Mouse (Mus musculus): ENCODE measurements at regions not wholly inside any gene's neighbourhood (a gene's known extent, or its start where the extent isn't known, plus 50 kb on each side); places are given as distances from the start of the nearest gene placed in this dataset.

DNA sequence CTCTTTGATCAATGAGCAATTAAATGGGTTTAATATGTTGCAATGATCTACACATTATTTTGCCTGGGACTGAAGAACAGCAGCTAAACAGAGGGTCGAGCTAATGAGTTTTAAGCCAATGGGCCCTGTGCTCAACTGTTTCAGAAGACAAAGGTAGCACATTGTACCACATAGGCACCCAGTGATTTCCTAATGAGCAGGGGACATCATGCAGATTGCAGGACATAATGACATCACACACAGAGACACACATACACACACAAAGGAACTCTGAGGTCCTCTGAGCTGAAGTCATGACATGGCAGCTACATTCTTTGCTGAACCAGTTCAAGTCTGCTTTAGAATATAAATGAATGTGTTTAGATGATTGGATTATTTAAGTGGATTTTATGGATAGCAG is 71.9 kb downstream of the Zfp330 start:
- H3K36me3 ChIP-seq (ENCODE audit: control insufficient read depth), result no peaks in the 10 kb centered on the region
- H3K27me3 ChIP-seq (ENCODE audit: control insufficient read depth), result no peaks in the 10 kb centered on the region
- TF ChIP-seq GATA1 (IDR thresholded peaks at IDR 0.05; ENCODE audit: low read length) (no peak), TAL1 (IDR thresholded peaks at IDR 0.05; ENCODE audit: low read length) (no peak)
- no peaks in the 10 kb centered on the region for H3K9me3 ChIP-seq (ENCODE audit: control insufficient read depth, low read length)
- H3K4me3 ChIP-seq (replicated peaks), result no peak overlapping the region
- H3K4me1 ChIP-seq (ENCODE audit: control insufficient read depth), result no peaks in the 10 kb centered on the region

DNA sequence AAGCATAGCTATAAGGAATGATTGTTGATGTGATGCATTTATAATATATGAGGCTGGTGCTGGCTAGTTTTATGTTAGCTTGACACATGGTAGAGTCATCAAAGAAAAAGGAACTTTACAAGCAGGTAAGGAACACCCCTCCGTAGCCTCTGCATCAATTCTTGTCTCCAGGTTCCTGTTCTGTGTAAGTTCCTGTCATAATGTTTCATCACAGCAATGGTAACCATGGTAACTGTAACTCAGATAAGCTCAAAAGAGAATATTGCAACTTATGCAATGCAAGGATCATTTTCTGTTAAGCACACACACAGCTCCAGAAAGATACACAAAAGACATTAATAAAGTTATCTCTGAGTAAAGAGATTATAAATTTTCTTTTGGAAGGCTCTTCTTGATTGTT is 73.5 kb downstream of the Zfp330 start:
- Histone ChIP-seq H3K36me3 (ENCODE audit: control insufficient read depth) (no peaks in the 10 kb centered on the region), H3K27me3 (ENCODE audit: control insufficient read depth) (no peaks in the 10 kb centered on the region), H3K4me1 (ENCODE audit: control insufficient read depth) (no peaks in the 10 kb centered on the region), H3K4me3 (replicated peaks) (no peak overlapping the region), H3K9me3 (ENCODE audit: control insufficient read depth, low read length) (no peaks in the 10 kb centered on the region)
- TF ChIP-seq GATA1 (IDR thresholded peaks at IDR 0.05; ENCODE audit: low read length) (no peak), TAL1 (IDR thresholded peaks at IDR 0.05; ENCODE audit: low read length) (no peak)

GRCm38 (mm10) chr8:82699221-82699620 is 74.7 kb downstream of the Zfp330 start:
- Histone ChIP-seq H3K27me3 (ENCODE audit: control insufficient read depth) (no peaks in the 10 kb centered on the region), H3K36me3 (ENCODE audit: control insufficient read depth) (no peaks in the 10 kb centered on the region), H3K9me3 (ENCODE audit: control insufficient read depth, low read length) (no peaks in the 10 kb centered on the region), H3K4me1 (ENCODE audit: control insufficient read depth) (no peaks in the 10 kb centered on the region), H3K4me3 (replicated peaks) (no peak overlapping the region)
- TF ChIP-seq GATA1 (IDR thresholded peaks at IDR 0.05; ENCODE audit: low read length) (no peak), TAL1 (IDR thresholded peaks at IDR 0.05; ENCODE audit: low read length) (no peak)

DNA sequence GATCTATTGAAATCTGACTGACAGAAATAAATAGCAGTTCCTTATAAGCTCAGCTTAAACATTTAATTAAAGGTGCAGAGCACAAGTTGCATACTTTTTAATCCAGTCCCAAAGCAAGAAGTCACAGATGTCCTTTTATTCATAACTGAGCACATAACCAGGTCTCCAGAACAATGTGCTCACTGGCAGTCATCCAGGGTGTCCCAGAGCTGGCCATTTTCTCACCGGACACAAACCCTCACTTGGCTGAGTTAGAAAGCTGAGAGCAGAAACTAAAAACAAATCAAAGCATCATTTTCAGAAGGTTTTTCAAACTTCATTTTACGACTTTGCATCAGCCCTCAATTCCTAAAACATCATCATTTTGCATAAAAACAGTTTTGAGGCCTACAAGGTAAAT is 75.9 kb downstream of the Zfp330 start:
- Histone ChIP-seq H3K4me3 (replicated peaks) (no peak overlapping the region), H3K27me3 (ENCODE audit: control insufficient read depth) (no peaks in the 10 kb centered on the region), H3K4me1 (ENCODE audit: control insufficient read depth) (no peaks in the 10 kb centered on the region), H3K9me3 (ENCODE audit: control insufficient read depth, low read length) (no peaks in the 10 kb centered on the region), H3K36me3 (ENCODE audit: control insufficient read depth) (no peaks in the 10 kb centered on the region)
- TF ChIP-seq GATA1 (IDR thresholded peaks at IDR 0.05; ENCODE audit: low read length), result no peak
- TF ChIP-seq TAL1 (IDR thresholded peaks at IDR 0.05; ENCODE audit: low read length), result no peak

GRCm38 (mm10) chr8:82693086-82693485 is 80.9 kb downstream of the Zfp330 start:
- H3K27me3 ChIP-seq (ENCODE audit: control insufficient read depth), result no peaks in the 10 kb centered on the region
- H3K36me3 ChIP-seq (ENCODE audit: control insufficient read depth), result no peaks in the 10 kb centered on the region
- TF ChIP-seq TAL1 (IDR thresholded peaks at IDR 0.05; ENCODE audit: low read length) (no peak), GATA1 (IDR thresholded peaks at IDR 0.05; ENCODE audit: low read length) (no peak)
- no peak overlapping the region for H3K4me3 ChIP-seq (replicated peaks)
- H3K4me1 ChIP-seq (ENCODE audit: control insufficient read depth), result no peaks in the 10 kb centered on the region
- H3K9me3 ChIP-seq (ENCODE audit: control insufficient read depth, low read length), result no peaks in the 10 kb centered on the region

GRCm38 (mm10) chr8:82689322-82689721 is 84.6 kb downstream of the Zfp330 start:
- no peak for TF ChIP-seq TAL1 (IDR thresholded peaks at IDR 0.05; ENCODE audit: low read length)
- TF ChIP-seq GATA1 (IDR thresholded peaks at IDR 0.05; ENCODE audit: low read length), result no peak
- no peak overlapping the region for H3K4me3 ChIP-seq (replicated peaks)

DNA sequence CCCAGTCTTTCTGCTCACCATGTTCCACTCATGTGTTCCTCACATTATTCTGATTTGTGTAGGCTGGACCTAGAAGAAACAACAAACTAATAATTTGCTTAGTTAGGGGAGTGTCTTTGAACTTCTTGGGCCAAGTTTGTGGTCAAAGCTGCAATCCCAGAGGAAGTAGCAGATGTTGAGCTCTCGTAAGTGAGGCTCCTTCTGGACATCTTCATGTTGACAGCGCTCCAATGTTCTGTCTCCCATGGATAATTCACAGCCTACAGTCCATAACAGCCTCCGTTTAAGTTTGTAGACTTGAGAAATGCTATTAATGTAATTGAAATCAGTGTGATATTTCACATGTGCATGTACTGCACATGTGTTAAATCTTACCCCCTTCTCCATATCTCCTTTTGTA is 88.0 kb downstream of the Zfp330 start:
- Histone ChIP-seq H3K4me3 (replicated peaks) (no peak overlapping the region), H3K4me1 (ENCODE audit: control insufficient read depth) (no peaks in the 10 kb centered on the region), H3K36me3 (ENCODE audit: control insufficient read depth) (no peaks in the 10 kb centered on the region), H3K27me3 (ENCODE audit: control insufficient read depth) (no peaks in the 10 kb centered on the region), H3K9me3 (ENCODE audit: control insufficient read depth, low read length) (no peaks in the 10 kb centered on the region)
- TF ChIP-seq TAL1 (IDR thresholded peaks at IDR 0.05; ENCODE audit: low read length) (no peak), GATA1 (IDR thresholded peaks at IDR 0.05; ENCODE audit: low read length) (no peak)

More at GRCm38 (mm10) chr8:82689322-82689721, 84.6 kb downstream of the Zfp330 start:
- Histone ChIP-seq H3K9me3 (ENCODE audit: control insufficient read depth, low read length) (no peaks in the 10 kb centered on the region), H3K4me1 (ENCODE audit: control insufficient read depth) (no peaks in the 10 kb centered on the region), H3K36me3 (ENCODE audit: control insufficient read depth) (no peaks in the 10 kb centered on the region), H3K27me3 (ENCODE audit: control insufficient read depth) (no peaks in the 10 kb centered on the region)

DNA sequence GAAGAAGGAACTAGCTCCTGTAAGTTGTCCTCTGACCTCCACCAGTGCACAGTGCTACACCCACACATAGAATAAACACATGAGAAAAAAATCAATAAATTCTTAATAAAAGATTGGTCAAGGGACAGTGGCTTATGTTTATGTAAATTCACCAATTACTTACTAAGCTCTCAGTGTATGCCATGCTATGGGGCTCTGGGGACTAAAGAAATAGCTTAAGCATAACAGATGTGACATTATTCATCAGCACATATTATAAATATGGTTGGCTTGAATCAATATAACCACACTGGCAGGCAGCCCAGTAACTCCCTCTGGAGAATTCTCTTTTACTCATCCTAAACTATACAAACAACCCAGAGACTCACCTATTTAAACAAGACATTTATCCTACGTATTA is 95.2 kb downstream of the Zfp330 start:
- TF ChIP-seq TAL1 (IDR thresholded peaks at IDR 0.05; ENCODE audit: low read length) (no peak), GATA1 (IDR thresholded peaks at IDR 0.05; ENCODE audit: low read length) (no peak)

GRCm38 (mm10) chr8:82677781-82678180 is 96.2 kb downstream of the Zfp330 start:
- Histone ChIP-seq H3K9me3 (ENCODE audit: control insufficient read depth, low read length) (no peaks in the 10 kb centered on the region), H3K27me3 (ENCODE audit: control insufficient read depth) (no peaks in the 10 kb centered on the region), H3K4me3 (replicated peaks) (no peak overlapping the region), H3K36me3 (ENCODE audit: control insufficient read depth) (no peaks in the 10 kb centered on the region), H3K4me1 (ENCODE audit: control insufficient read depth) (no peaks in the 10 kb centered on the region)
- TF ChIP-seq TAL1 (IDR thresholded peaks at IDR 0.05; ENCODE audit: low read length) (no peak), GATA1 (IDR thresholded peaks at IDR 0.05; ENCODE audit: low read length) (no peak)

More for the DNA sequence above, 95.2 kb downstream of the Zfp330 start:
- no peaks in the 10 kb centered on the region for H3K9me3 ChIP-seq (ENCODE audit: control insufficient read depth, low read length)
- H3K4me1 ChIP-seq (ENCODE audit: control insufficient read depth), result no peaks in the 10 kb centered on the region
- H3K27me3 ChIP-seq (ENCODE audit: control insufficient read depth), result no peaks in the 10 kb centered on the region
- no peaks in the 10 kb centered on the region for H3K36me3 ChIP-seq (ENCODE audit: control insufficient read depth)
- no peak overlapping the region for H3K4me3 ChIP-seq (replicated peaks)

DNA sequence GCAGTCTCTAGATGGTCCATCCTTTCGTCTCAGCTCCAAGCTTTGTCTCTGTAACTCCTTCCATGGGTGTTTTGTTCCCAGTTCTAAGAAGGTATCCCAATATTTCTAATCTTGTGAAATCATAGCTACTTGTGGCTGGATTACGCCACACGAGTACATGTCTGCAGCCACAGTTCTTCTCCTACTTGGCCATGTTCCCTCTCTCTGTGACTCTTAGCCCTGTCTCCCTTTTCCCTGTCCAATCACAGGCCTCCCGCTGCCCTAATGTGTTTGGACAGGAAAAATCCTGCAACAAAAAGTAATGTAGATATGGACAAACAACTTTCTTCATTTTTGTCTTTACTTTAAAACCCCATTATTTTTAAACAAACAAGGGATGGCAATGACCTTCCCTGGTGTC is 104.7 kb downstream of the Zfp330 start:
- no peak overlapping the region for H3K4me3 ChIP-seq (replicated peaks)
- no peaks in the 10 kb centered on the region for H3K4me1 ChIP-seq (ENCODE audit: control insufficient read depth)
- H3K36me3 ChIP-seq (ENCODE audit: control insufficient read depth), result no peaks in the 10 kb centered on the region
- TF ChIP-seq GATA1 (IDR thresholded peaks at IDR 0.05; ENCODE audit: low read length) (no peak), TAL1 (IDR thresholded peaks at IDR 0.05; ENCODE audit: low read length) (no peak)
- no peaks in the 10 kb centered on the region for H3K9me3 ChIP-seq (ENCODE audit: control insufficient read depth, low read length)
- no peaks in the 10 kb centered on the region for H3K27me3 ChIP-seq (ENCODE audit: control insufficient read depth)
